Mouse (Mus musculus) B cell, adult 2 months (primary cell): ENCODE measurements around the gene Rcor1.

Source experiments
- DNase-seq, 2 experiments: peaks; one replicate each; pipeline ENCODE4 v3.0.0; 2022

The Rcor1 gene

GRCm38 (mm10) chr12:111038976-111039612, at the start of gene Rcor1:
Rcor1 (plus strand) TSS chr12:111039351.
- DNase-seq, result peak; percentile 97 to 99

- no peak for DNase-seq
Measured at GRCm38 (mm10) chr12:110989409-110989808, 49.7 kb upstream of the Rcor1 start.

- no peak for DNase-seq
Measured at GRCm38 (mm10) chr12:110990500-110990899, 48.7 kb upstream of the Rcor1 start.

- peak; percentile 85 for DNase-seq
Measured at GRCm38 (mm10) chr12:110991361-110992127, 47.6 kb upstream of the Rcor1 start.

GRCm38 (mm10) chr12:110992128-110992553, 47.0 kb upstream of the Rcor1 start:
- DNase-seq, result peak; percentile 96 to 97

GRCm38 (mm10) chr12:110992771-110993170, 46.4 kb upstream of the Rcor1 start:
- no peak for DNase-seq

- no peak for DNase-seq
Measured at GRCm38 (mm10) chr12:110993226-110993625, 45.9 kb upstream of the Rcor1 start.

GRCm38 (mm10) chr12:110994666-110995065, 44.5 kb upstream of the Rcor1 start:
- no peak for DNase-seq

GRCm38 (mm10) chr12:110998092-110998491, 41.1 kb upstream of the Rcor1 start:
- no peak for DNase-seq

GRCm38 (mm10) chr12:110999820-111000219, 39.3 kb upstream of the Rcor1 start:
- DNase-seq, result no peak

- DNase-seq, result no peak
Measured at GRCm38 (mm10) chr12:111000956-111001355, 38.2 kb upstream of the Rcor1 start.

GRCm38 (mm10) chr12:111004142-111004541, 35.0 kb upstream of the Rcor1 start:
- no peak for DNase-seq

- no peak for DNase-seq
Measured at GRCm38 (mm10) chr12:111005803-111006202, 33.3 kb upstream of the Rcor1 start.

GRCm38 (mm10) chr12:111006339-111006738, 32.8 kb upstream of the Rcor1 start:
- DNase-seq, result no peak

- DNase-seq, result peak; percentile 28 to 52
Measured at GRCm38 (mm10) chr12:111007134-111008103, 31.7 kb upstream of the Rcor1 start.

GRCm38 (mm10) chr12:111008500-111009490, 30.4 kb upstream of the Rcor1 start:
- DNase-seq, result no peak

- no peak for DNase-seq
Measured at GRCm38 (mm10) chr12:111009615-111010257, 29.4 kb upstream of the Rcor1 start.

- no peak for DNase-seq
Measured at GRCm38 (mm10) chr12:111016807-111017206, 22.3 kb upstream of the Rcor1 start.

- DNase-seq, result no peak
Measured at GRCm38 (mm10) chr12:111018068-111018467, 21.1 kb upstream of the Rcor1 start.

GRCm38 (mm10) chr12:111019086-111019485, 20.1 kb upstream of the Rcor1 start:
- DNase-seq, result no peak

- no peak for DNase-seq
Measured at GRCm38 (mm10) chr12:111021138-111021537, 18.0 kb upstream of the Rcor1 start.
